Mouse (Mus musculus) right cerebral cortex, adult 18-20 months (tissue): ENCODE data around the gene Cbfa2t2.

Source experiments
- DNase-seq: peaks from one replicate; pipeline ENCODE4 v3.0.0; 2022; ENCODE audit warnings: mixed read lengths

Cbfa2t2 gene

GRCm38 (mm10) chr2:154426188-154426904 lies 9.9 kb upstream of the Cbfa2t2 start:
- no peak for DNase-seq

GRCm38 (mm10) chr2:154426905-154427852 lies 9.1 kb upstream of the Cbfa2t2 start:
- DNase-seq: no peak

GRCm38 (mm10) chr2:154427853-154428360 lies 8.4 kb upstream of the Cbfa2t2 start:
- DNase-seq: no peak

- DNase-seq: no peak
Observed at GRCm38 (mm10) chr2:154430566-154430965, 5.7 kb upstream of the Cbfa2t2 start.

GRCm38 (mm10) chr2:154432696-154433095 lies 3.6 kb upstream of the Cbfa2t2 start:
- DNase-seq: no peak

GRCm38 (mm10) chr2:154433391-154433790 lies 2.9 kb upstream of the Cbfa2t2 start:
- DNase-seq: no peak

- DNase-seq: no peak
Observed at GRCm38 (mm10) chr2:154434690-154435089, 1.6 kb upstream of the Cbfa2t2 start.

- DNase-seq: peak; percentile 99
Observed at GRCm38 (mm10) chr2:154436076-154436457, 214 bp upstream of the Cbfa2t2 start.

- no peak for DNase-seq
Observed at GRCm38 (mm10) chr2:154437191-154437527, 878 bp downstream of the Cbfa2t2 start.

GRCm38 (mm10) chr2:154440453-154440852 lies 4.2 kb downstream of the Cbfa2t2 start:
- no peak for DNase-seq

GRCm38 (mm10) chr2:154447821-154448220 lies 11.5 kb downstream of the Cbfa2t2 start:
- DNase-seq: no peak

- no peak for DNase-seq
Observed at GRCm38 (mm10) chr2:154448633-154449032, 12.4 kb downstream of the Cbfa2t2 start.

- no peak for DNase-seq
Observed at GRCm38 (mm10) chr2:154452951-154453350, 16.7 kb downstream of the Cbfa2t2 start.

- no peak for DNase-seq
Observed at GRCm38 (mm10) chr2:154454099-154454498, 17.8 kb downstream of the Cbfa2t2 start.

GRCm38 (mm10) chr2:154454605-154455004 lies 18.3 kb downstream of the Cbfa2t2 start:
- DNase-seq: peak; percentile 17

GRCm38 (mm10) chr2:154455776-154456175 lies 19.5 kb downstream of the Cbfa2t2 start:
- DNase-seq: peak; percentile 65

- no peak for DNase-seq
Observed at GRCm38 (mm10) chr2:154456621-154457020, 20.3 kb downstream of the Cbfa2t2 start.

GRCm38 (mm10) chr2:154459262-154459661 lies 23.0 kb downstream of the Cbfa2t2 start:
- DNase-seq: no peak

- DNase-seq: peak; percentile 18
Observed at GRCm38 (mm10) chr2:154459851-154460250, 23.6 kb downstream of the Cbfa2t2 start.

- DNase-seq: peak; percentile 69
Observed at GRCm38 (mm10) chr2:154463621-154464198, 27.4 kb downstream of the Cbfa2t2 start.

GRCm38 (mm10) chr2:154465914-154466335 lies 29.6 kb downstream of the Cbfa2t2 start:
- no peak for DNase-seq

- no peak for DNase-seq
Observed at GRCm38 (mm10) chr2:154467139-154467538, 30.9 kb downstream of the Cbfa2t2 start.
